Mouse (Mus musculus): ENCODE results near the gene Slc9b2. TPM values are rescaled to one million over a fixed set of nuclear protein-coding genes. Genes with fewer than 3 reads are reported as not detected.

Slc9b2 gene
- total RNA-seq, 1 experiment from 2014 or later = not detected

DNA sequence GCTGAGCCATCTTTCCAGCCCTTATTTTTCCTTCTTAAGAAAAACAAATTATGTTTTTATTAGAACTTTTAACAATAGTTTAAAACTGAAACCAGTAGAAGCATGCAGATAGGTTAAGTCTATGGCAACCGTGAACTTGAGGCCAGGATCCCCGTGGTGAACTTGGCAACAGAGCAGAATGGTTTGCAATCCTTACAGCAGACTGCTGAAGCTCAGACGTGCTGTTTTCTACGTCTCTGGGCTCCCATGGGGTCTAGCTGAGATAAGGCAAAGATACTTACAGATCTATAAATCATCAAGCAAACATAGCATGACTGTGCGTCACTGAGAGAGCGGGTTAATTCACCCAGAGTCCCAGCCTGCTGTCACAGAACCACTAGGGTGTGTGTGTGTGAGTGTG, 7.4 kb upstream of the Slc9b2 start:
- ATAC-seq (replicated peaks; ENCODE audit: insufficient number of reproducible peaks, low FRiP score, low TSS enrichment, poor library complexity, severe bottlenecking) = no peak

DNA sequence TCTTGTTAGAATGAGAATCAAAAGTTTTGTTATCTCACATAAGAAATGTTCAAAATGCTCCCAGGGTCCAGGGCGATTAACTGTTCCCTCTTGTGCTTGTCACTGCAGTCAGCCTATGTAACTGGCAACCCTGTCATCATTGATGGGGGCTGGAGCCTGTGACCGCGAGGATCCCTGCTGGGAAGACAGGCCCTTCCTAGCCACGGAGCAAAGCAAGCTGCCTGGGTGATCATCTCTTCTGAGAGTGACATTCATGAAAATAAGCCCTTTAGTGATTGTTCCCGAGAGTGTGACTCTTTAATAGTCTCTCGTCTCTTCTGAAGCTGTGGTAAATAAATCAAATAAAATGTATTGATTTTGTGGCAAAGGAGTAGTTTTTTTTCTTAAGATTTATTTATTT, 3.4 kb upstream of the Slc9b2 start:
- ATAC-seq (replicated peaks; ENCODE audit: insufficient number of reproducible peaks, low FRiP score, low TSS enrichment, poor library complexity, severe bottlenecking) = no peak

DNA sequence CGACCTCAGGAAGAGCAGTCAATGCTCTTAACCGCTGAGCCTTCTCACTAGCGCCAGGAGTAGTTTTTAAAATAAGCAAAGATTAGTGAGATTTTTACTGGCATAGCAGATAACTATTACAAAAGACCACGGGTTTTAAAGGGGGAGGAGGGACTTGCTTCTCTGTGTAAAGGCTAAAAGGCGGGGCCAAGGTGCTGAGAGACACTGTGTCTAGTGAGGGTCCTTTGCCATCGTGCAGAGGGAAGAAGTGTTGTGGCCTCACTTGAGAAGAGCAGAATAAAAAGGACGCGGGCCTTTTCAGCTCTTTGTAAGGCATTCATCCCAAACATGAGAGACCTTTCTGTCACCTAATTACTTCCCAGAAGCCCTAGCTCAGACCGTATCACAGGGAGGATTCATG, 2.9 kb upstream of the Slc9b2 start:
- ATAC-seq (replicated peaks; ENCODE audit: insufficient number of reproducible peaks, low FRiP score, low TSS enrichment, poor library complexity, severe bottlenecking) = no peak

DNA sequence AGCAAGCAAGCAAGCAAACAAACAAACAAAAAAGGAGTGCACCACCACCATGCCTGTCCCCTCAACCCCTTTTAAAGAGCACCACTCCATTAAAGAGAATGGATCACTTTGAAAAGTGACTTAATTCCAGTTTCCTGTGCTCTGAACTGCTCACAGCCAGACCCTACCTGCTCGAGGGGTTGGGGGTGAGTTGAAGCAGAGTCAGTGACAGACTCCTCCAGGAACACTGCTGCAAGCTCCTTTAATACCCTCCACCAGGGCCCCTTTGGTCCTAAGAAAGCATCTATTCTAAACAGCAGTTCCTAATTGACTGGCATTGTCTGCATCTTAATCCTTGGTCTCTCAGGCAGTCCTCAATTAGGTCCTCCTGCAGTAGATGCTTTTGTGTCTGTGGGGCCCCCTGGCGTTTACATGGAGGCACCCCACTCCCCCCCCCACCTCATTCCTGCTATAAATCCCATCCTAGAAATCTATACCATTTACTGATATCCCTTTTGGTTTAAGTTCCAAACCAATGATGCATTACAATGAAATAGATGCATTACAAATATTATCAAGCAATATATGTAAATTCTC, 5.5 kb downstream of the Slc9b2 start:
- no peak for ATAC-seq (replicated peaks; ENCODE audit: insufficient number of reproducible peaks, low FRiP score, low TSS enrichment, poor library complexity, severe bottlenecking)

DNA sequence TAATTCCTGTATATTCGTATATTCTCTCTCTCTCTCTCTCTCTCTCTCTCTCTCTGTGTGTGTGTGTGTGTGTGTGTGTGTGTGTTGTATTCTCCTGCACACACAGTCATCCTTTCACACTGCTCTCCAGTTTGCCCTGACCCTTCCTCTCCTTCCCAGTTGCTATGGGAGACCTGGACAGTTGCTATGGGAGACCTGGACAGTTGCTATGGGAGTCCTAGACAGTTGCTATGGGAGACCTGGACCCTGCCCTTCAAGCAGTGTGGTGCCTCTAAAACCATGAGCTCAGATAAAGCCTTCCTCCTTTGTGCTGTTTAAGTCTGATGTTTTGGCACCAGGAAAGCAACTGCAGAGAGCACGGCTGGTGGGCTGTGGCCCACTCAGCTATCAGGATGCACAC, 6.2 kb downstream of the Slc9b2 start:
- no peak for ATAC-seq (replicated peaks; ENCODE audit: insufficient number of reproducible peaks, low FRiP score, low TSS enrichment, poor library complexity, severe bottlenecking)

DNA sequence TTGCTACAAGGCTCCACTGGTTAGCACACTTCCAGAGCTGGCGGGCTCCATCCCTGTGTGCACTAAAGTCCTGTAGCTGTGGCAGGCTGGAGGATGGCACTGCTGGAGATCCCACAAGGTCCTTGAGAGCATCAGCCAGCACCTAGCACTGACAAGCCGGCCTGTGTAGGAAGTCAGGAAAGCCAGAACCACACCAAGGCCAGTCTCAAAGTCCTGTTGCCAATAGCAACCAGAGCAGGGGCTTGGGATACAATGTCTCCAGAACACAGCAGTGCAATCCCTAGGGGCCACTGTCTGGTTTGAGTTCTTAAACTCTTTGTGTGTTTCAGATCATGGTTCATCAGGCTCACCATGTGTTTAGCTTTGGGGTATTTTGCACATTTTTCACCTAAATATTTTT, 7.3 kb downstream of the Slc9b2 start:
- no peak for ATAC-seq (replicated peaks; ENCODE audit: insufficient number of reproducible peaks, low FRiP score, low TSS enrichment, poor library complexity, severe bottlenecking)

DNA sequence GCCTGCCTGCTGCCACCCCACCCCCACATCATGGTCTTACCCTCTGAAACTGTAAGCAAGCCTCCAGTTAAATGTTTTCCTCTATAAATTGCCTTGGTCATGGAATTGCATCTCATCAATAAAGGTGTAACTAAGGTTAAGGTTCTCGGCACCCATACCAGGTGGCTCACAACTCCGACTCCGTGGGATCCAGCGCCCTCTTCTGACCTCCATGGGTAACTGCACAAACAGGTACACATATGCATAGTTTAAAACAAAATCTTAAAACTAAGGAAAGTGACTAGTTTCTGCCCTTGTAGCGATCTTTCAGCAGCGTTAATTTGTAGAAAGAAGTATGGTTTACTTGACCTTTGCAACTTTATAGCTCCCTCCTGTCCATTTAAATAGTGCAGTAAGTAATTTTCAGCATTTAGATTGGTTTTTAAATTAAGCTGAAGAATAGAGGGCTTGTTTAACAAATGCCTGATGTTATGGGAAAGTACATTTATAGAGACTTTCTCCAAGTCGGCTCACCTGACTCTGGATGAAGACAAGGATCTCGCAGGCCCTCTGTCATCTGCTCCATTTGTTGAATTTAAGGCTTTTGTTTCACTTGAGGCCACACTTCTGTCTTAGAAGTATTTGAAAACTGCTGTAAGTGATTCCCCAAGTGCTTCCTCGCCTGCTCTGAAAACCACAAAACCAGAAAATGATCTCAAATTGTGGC, 8.4 kb downstream of the Slc9b2 start:
- no peak for ATAC-seq (replicated peaks; ENCODE audit: insufficient number of reproducible peaks, low FRiP score, low TSS enrichment, poor library complexity, severe bottlenecking)

DNA sequence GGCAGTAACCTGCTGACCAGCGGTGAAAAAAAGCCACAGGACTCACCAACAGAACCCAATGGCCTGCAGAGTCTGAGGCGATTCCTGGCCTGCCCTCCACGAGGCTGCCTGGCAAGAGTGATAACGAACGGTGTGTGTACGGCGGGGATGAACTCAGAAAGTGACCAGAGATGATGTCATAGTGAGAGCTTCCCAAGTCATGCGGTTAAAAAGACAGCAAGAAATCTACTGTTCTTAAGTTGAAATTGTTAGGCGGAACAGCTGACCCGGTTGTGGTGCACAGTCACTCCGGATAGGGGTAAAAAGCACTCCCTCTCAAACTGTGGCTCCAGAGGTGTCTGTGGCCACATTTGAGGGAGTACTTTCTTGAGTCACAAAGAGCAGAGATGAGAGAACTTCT, 10.8 kb downstream of the Slc9b2 start:
- ATAC-seq (replicated peaks; ENCODE audit: insufficient number of reproducible peaks, low FRiP score, low TSS enrichment, poor library complexity, severe bottlenecking) = no peak

DNA sequence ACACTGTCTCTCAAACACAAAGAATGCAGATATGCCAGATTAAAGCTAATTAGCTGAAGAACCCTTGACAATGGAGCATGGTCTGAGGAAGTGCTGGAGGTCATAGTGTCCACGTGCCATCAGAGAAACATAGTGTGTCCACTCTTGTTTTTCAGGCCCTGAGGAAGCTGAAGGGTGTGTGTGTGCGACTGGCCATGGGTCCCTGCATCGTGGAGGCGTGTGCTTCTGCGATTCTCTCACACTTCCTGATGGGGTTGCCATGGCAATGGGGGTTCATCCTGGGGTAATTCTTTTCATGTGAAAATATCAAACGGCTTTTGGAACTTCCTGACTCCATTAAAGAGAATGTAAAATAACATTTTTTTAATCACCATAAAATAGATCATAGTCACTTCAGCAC, 16.9 kb downstream of the Slc9b2 start:
- ATAC-seq (replicated peaks; ENCODE audit: insufficient number of reproducible peaks, low FRiP score, low TSS enrichment, poor library complexity, severe bottlenecking) = no peak

DNA sequence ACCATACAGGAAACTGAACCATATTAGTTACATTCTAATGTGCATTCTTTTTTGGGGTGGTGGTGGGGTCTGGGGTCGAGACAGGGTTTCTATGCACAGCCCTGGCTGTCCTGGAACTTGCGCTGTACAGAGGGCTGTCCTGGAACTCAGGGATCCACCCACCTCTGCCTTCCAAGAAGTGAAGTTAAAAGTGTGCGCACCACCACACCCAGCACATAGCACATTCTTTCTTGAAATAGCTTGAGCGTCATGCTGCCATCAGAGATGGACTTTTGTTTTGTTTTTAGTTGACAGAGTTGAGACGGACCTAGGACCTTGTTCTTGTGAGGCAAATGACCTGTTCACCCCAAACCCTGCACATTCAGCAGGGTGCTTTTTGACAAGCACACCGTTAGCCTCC, 19.7 kb downstream of the Slc9b2 start:
- no peak for ATAC-seq (replicated peaks; ENCODE audit: insufficient number of reproducible peaks, low FRiP score, low TSS enrichment, poor library complexity, severe bottlenecking)

DNA sequence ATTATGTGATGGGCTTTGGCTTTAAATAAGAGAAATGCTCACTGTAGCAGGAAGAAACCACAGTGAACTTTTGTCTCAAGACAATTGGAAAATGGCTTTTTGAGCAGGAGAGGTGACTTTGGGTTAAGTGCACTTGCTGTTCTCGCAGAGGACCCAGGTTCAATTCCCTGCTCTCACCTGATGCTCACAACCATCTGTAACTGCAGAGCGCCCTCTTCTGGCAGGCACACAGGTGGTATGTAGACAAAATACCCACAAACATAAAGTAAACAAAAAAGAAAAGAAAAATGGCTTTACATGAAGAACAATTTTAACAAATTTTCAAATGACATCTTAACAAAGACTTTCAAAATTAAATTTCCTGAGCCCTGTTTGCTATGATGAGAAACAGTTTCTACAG, 20.1 kb downstream of the Slc9b2 start:
- no peak for ATAC-seq (replicated peaks; ENCODE audit: insufficient number of reproducible peaks, low FRiP score, low TSS enrichment, poor library complexity, severe bottlenecking)

DNA sequence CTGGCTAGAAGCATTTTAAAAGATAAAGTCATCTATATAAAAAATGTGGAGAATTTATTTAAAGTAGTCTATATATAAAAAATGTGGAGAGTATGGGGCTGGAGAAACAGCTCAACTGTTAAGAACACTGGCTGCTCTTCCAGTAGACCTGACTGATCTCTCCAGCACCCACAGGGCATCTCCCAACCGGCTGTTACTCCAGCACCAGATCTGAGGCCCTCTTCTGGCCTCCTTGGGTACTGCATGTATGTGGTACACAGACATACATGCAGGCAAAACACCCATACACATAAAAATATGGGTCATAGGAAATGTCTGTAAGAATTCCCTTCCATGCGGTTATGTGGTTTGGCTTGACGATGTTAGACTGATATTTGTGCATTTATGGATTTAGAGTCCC, 21.1 kb downstream of the Slc9b2 start:
- ATAC-seq (replicated peaks; ENCODE audit: insufficient number of reproducible peaks, low FRiP score, low TSS enrichment, poor library complexity, severe bottlenecking) = no peak

DNA sequence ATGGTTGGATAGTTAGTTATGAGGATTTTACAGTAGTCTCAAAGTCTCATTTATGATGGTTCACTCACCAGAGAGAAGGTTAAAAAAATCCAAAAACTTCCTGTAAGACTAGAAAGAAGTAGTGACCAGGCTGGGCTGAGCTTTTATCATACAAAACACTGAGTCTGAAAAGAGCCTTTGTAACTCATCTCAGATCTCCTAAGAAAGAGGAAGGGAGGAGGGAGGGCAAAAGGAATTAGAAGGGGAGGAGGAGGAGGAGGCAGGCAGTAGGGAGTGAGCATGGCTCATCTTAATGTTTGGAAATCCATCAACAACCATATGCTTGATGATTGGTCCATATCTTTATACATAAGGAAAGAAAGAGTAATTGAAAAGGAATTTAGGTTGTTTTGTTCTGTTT, 25.2 kb downstream of the Slc9b2 start:
- ATAC-seq (replicated peaks; ENCODE audit: insufficient number of reproducible peaks, low FRiP score, low TSS enrichment, poor library complexity, severe bottlenecking) = no peak

DNA sequence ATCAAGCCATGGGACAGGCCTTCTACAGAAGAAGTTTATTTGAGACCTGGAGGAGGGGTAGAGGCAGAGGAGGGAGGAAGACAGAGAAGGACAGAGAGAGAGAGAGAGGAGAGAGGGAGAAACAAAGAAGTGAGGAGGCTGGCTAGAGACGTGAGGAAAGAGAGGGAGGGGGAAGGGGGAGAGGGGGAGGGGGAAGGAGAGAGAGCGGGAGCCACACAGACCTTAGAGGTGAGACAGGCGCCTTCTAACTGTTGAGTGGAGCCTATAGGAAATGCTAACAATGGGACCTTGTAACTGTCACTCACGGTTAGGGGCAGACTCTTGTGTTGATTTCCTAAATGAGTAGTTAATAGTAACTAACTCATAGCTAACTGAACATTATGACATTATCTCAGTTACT, 26.3 kb downstream of the Slc9b2 start:
- ATAC-seq (replicated peaks; ENCODE audit: insufficient number of reproducible peaks, low FRiP score, low TSS enrichment, poor library complexity, severe bottlenecking) = no peak

DNA sequence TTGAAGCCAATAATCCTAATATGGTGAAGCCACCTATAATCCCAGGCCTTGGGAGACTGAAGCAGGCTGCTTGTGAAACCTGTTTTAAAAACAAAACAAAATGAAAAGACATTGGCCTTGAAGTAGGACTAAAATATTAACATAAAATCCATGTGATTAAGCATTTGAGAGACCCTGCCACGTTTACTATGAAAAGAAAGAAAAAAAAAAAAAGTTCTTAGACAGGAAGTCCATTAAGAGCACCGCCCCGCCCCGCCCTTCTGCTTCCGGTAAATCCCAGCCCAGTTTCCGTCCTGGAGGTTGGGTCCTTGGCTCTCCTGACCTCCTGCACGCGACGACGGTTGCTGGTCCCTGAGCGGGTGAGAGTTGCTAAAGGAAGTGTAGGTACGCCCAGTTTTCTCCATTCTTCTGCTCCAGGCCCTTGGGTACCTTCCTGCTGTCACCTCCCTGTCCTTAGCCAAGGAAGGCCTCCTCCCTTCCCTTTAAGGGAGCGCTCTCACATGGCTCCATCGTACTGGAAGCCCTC, 40.3 kb downstream of the Slc9b2 start, which contains the start of gene Slc9b1:
Gene Slc9b1, plus strand, starts transcription at position 291 of the 526 bp plus-strand sequence.
- no peak for ATAC-seq (replicated peaks; ENCODE audit: insufficient number of reproducible peaks, low FRiP score, low TSS enrichment, poor library complexity, severe bottlenecking)

DNA sequence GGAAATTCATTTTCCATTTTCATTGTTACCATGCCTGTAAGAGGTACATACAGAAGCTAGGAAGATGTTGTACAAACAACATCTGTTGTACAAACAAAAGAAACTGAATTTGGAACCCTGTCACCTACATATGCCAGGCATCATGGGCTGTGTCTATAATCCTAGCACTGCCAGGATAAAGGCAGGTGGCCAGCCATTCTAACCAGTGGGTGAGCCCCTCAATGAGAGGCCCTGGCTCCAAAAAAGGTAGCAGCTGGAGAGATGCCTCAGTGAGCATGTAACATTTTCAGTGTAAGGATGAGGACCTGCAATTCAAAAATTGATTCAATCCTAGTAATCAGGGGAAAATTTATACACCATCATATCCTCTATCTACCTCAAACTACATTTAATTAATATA, 41.5 kb downstream of the Slc9b2 start:
- ATAC-seq (replicated peaks; ENCODE audit: insufficient number of reproducible peaks, low FRiP score, low TSS enrichment, poor library complexity, severe bottlenecking) = no peak

DNA sequence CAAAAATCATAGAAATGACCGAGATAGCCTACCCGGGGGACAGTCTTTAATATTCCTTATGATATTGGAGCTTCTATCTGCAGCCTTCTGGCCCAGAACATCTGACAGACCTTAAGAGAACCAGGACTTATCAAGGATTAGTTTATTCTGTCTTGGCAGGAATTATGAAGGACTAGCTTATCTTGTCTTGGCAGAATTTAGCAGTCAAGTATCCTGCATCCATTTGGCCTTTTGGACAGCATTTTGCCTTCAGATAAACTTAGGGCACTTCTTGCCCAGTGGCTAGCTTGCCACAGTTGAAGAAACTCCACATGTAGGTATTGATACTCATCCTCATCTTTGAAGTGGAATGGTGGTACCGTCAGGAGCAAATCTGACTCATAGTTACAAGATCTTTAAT, 44.4 kb downstream of the Slc9b2 start:
- ATAC-seq (replicated peaks; ENCODE audit: insufficient number of reproducible peaks, low FRiP score, low TSS enrichment, poor library complexity, severe bottlenecking) = no peak

DNA sequence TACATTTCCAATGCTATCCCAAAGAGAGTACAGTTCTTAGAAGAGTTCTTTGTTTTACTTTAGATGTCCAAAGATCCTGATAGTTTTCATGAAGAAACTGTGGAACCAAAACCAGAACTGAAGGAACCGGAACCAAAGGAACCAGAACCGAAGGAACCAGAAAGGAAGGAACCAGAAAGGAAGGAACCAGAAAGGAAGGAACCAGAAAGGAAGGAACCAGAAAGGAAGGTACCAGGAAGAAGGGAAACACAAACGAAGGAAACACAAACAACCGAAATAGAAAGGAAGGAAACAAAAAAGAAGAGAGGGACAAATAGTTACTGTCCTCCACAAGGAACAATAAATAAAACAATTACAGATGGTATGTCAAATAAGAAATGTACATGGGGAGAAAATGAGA, 49.9 kb downstream of the Slc9b2 start:
- no peak for ATAC-seq (replicated peaks; ENCODE audit: insufficient number of reproducible peaks, low FRiP score, low TSS enrichment, poor library complexity, severe bottlenecking)

DNA sequence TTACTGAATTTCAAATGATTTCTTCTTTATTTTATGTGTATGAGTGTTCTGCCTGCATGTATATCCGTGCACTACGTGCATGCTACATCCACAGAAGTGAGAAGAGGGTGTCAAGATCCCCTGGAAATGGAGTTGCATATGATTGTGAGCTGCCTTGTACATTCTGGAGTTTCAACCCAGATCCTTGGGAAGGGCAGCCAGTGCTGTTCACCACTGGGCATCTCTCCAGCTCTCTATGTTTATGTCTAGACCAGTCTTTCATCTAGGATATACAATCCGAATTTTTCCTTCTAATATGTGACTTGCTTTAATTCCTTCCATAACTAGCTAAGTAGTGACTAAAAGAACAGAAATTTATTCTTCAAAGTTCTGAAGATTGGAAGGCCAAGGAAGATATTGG, 68.3 kb downstream of the Slc9b2 start:
- no peak for ATAC-seq (replicated peaks; ENCODE audit: insufficient number of reproducible peaks, low FRiP score, low TSS enrichment, poor library complexity, severe bottlenecking)

DNA sequence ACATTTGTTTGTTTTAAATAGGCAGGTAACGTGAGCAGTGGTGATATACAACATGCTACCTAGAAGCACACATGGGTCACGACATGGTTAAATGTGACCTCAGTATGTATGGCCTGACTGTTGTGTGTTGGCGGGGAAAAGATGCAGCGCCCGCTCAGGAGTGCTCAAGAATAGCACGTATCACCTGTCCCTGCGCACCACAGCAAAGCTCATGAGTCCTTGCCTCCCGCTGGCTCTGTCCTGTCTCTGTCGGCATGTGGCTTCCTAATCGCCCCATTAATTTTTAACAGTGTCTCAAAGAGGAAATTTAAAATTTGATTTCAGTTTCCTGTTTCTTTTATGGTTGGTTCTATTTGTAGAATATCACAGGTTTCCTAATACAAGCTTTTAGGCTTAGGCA, 69.9 kb downstream of the Slc9b2 start:
- ATAC-seq (replicated peaks; ENCODE audit: insufficient number of reproducible peaks, low FRiP score, low TSS enrichment, poor library complexity, severe bottlenecking) = no peak

DNA sequence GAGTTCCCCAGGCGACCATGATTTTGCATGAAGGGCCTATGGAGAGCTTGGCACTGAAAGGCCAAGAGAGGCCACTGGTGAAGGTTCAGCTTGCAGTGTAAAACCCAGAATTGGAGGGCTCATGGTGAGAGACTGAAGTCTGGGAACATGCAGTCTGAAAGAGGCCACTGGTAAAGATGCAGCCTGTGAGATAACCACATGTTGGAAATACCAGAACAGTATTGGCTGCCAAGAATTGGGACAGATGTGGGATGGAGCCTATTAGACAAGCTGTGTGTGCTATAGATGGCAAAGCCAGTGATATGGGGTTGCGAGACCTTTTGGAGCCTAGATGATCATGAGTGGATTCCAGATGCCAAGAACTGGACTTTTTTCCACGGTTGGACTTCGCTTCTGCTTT, 72.4 kb downstream of the Slc9b2 start:
- ATAC-seq (replicated peaks; ENCODE audit: insufficient number of reproducible peaks, low FRiP score, low TSS enrichment, poor library complexity, severe bottlenecking) = no peak

Measured in monocyte, adult 5-6 weeks (primary cell).